Comparison of ENCODE assay signal across 21 mouse cellular contexts in the genomic region with DNA sequence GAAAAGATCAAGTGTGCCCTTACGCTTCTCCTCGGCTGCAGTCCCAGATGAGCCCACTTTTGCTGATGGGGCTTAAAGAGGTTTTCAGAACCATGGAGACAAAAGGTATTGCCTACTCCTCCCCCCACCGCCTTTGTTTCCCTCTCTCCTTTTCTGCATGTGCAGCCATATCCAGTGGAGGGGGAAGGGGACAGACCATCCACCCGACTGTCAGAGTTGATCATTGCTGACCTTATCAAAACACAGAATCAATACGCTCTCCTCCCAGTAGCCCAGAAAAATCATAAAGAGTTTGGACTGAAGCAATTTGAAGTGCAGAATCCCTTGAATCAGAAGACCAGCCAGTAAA.
DNase-seq lines count a peak whose midpoint lies in the region; ATAC-seq lines count a peak whose summit lies in the region.
"Had no signal": no experiment of that assay in that cellular context is flagged by ENCODE, and none has a peak within 500 bp of the region (broad histone marks: within the 10 kb centered on the region; RNA-seq: fewer than 3 reads in every experiment).

No protein-coding gene starts in this region.

- no peaks in the 10 kb centered on the region for H3K27me3 ChIP-seq in hindbrain, embryonic 11.5 days (ENCODE audit: control insufficient read depth, insufficient read depth, low read length)
- H3K27me3 ChIP-seq in hindbrain, embryonic 14.5 days (ENCODE audit: control insufficient read depth, insufficient read depth, low read length) = no peaks in the 10 kb centered on the region
- H3K27me3 ChIP-seq: embryonic facial prominence, embryonic 12.5 days; limb, embryonic 12.5 days; liver, embryonic 15.5 days; neural tube, embryonic 12.5 days had no signal

- H3K4me1 ChIP-seq in hindbrain, embryonic 11.5 days (replicated peaks; ENCODE audit: control insufficient read depth, insufficient read depth, low read length) = no peaks in the 10 kb centered on the region
- H3K4me1 ChIP-seq in hindbrain, embryonic 14.5 days (replicated peaks; ENCODE audit: control insufficient read depth, insufficient read depth, low read length) = peaks cover 19% of the 10 kb centered on the region
- H3K4me1 ChIP-seq: liver, embryonic 15.5 days had no signal

- no peaks in the 10 kb centered on the region for H3K9me3 ChIP-seq in hindbrain, embryonic 11.5 days (ENCODE audit: control insufficient read depth, low read length)
- no peaks in the 10 kb centered on the region for H3K9me3 ChIP-seq in hindbrain, embryonic 14.5 days (ENCODE audit: control insufficient read depth, low read length)
- H3K9me3 ChIP-seq: embryonic facial prominence, embryonic 12.5 days; limb, embryonic 12.5 days; liver, embryonic 15.5 days; neural tube, embryonic 12.5 days had no signal

- no peak for ATAC-seq in hindbrain, embryonic 11.5 days (ENCODE audit: low FRiP score)
- ATAC-seq in hindbrain, embryonic 14.5 days (ENCODE audit: low FRiP score) = peak; percentile 36; the same call in 1 of the 2 replicates
- ATAC-seq: Patski had no signal

- H3K36me3 ChIP-seq in hindbrain, embryonic 11.5 days (ENCODE audit: control insufficient read depth, insufficient read depth, low read length) = no peaks in the 10 kb centered on the region
- H3K36me3 ChIP-seq in hindbrain, embryonic 14.5 days (replicated peaks; ENCODE audit: control insufficient read depth, insufficient read depth) = no peaks in the 10 kb centered on the region
- H3K36me3 ChIP-seq: embryonic facial prominence, embryonic 12.5 days; limb, embryonic 12.5 days; liver, embryonic 15.5 days; neural tube, embryonic 12.5 days had no signal

- no peak overlapping the region for H3K4me3 ChIP-seq in hindbrain, embryonic 11.5 days (ENCODE audit: low read depth, low read length)
- no peak overlapping the region for H3K4me3 ChIP-seq in hindbrain, embryonic 14.5 days (replicated peaks; ENCODE audit: low read length)
- H3K4me3 ChIP-seq: embryonic facial prominence, embryonic 12.5 days; heart, adult 2 months; limb, embryonic 12.5 days; liver, embryonic 15.5 days; neural tube, embryonic 12.5 days had no signal

- intact Hi-C loops in left cerebral cortex, postnatal 10 days (cut with DNase I) = no loop called here

- H3K4me2 ChIP-seq in hindbrain, embryonic 11.5 days (replicated peaks; ENCODE audit: low read depth, low read length) = no peak overlapping the region
- H3K4me2 ChIP-seq in hindbrain, embryonic 14.5 days (replicated peaks) = 0 out of 2 replicates have a peak overlapping the region, but pooled peaks have one; percentile 4
- H3K4me2 ChIP-seq: embryonic facial prominence, embryonic 12.5 days; limb, embryonic 12.5 days; liver, embryonic 15.5 days; neural tube, embryonic 12.5 days had no signal

- 67% methylated on average over 5 of the region's 5 CpGs for WGBS in hindbrain, embryonic 11.5 days
- WGBS in hindbrain, embryonic 14.5 days = 39% methylated on average over 5 of the region's 5 CpGs

- H3K9ac ChIP-seq in hindbrain, embryonic 11.5 days (ENCODE audit: low read depth, low read length) = no peak overlapping the region
- H3K9ac ChIP-seq in hindbrain, embryonic 14.5 days = no peak overlapping the region
- H3K9ac ChIP-seq: embryonic facial prominence, embryonic 12.5 days; limb, embryonic 12.5 days; liver, embryonic 15.5 days; neural tube, embryonic 12.5 days had no signal

- DNase-seq in kidney, postnatal 10 days = peak; percentile 5
- no peak for DNase-seq in kidney, postnatal 25 days
- peak; percentile 30 for DNase-seq in hindbrain, embryonic 11.5 days (ENCODE audit: low spot score)
- no peak for DNase-seq in hindbrain, embryonic 14.5 days (ENCODE audit: low spot score)
- peak; percentile 10 for DNase-seq in neural tube, embryonic 10.5 days (ENCODE audit: extremely low spot score, low spot score)
- DNase-seq in adrenal gland, adult 8-10 months = no peak
- no peak for DNase-seq in left cerebral cortex, postnatal 10 days (ENCODE audit: extremely low spot score in 1 of 2, low spot score in 2 of 2)
- DNase-seq in left cerebral cortex, adult 8-10 months (ENCODE audit: low spot score in 2 of 2) = no peak
- DNase-seq: adrenal gland, postnatal 10 days; cerebellum, adult 9-10 months; heart, adult 2 months; kidney, adult 11 months; kidney, postnatal 14 days; lung, postnatal 10 days; right cerebral cortex, postnatal 14 days; thymus, postnatal 4 days had no signal

- peak overlapping the region; percentile 37 for H3K27ac ChIP-seq in hindbrain, embryonic 11.5 days (ENCODE audit: low read depth, low read length)
- H3K27ac ChIP-seq in hindbrain, embryonic 14.5 days = peak overlapping the region; percentile 9
- H3K27ac ChIP-seq: embryonic facial prominence, embryonic 12.5 days; heart, adult 2 months; limb, embryonic 12.5 days; liver, embryonic 15.5 days; neural tube, embryonic 12.5 days had no signal

Comparison
In these comparisons a context has a peak if more than half of its experiments do, and no peak if none do; other contexts are left out.
1. DNase-seq: peak in kidney, postnatal 10 days (single experiment), hindbrain, embryonic 11.5 days (single experiment) and neural tube, embryonic 10.5 days (single experiment); none in kidney, postnatal 25 days (0 of 2), hindbrain, embryonic 14.5 days (single experiment), adrenal gland, adult 8-10 months (single experiment), left cerebral cortex, postnatal 10 days (0 of 2) and left cerebral cortex, adult 8-10 months (0 of 2).